Mouse (Mus musculus): ENCODE measurements around the gene Ap2a2.

Gene Ap2a2

GRCm38 (mm10) chr7:141561682-141562391 is at the start of gene Ap2a2:
Gene Ap2a2, plus strand, starts transcription at chr7:141562173.
- Histone ChIP-seq H3K36me3 (ENCODE audit: control insufficient read depth, insufficient read depth, low read length, poor library complexity, severe bottlenecking) (no peaks in the 10 kb centered on the region), H3K27me3 (ENCODE audit: control insufficient read depth, insufficient read depth, low read length, poor library complexity, severe bottlenecking) (no peaks in the 10 kb centered on the region)
- DNase-seq (ENCODE audit: low read depth, low spot score): peak; percentile 91

GRCm38 (mm10) chr7:141517638-141518037 is 44.3 kb upstream of the Ap2a2 start:
- no peaks in the 10 kb centered on the region for H3K36me3 ChIP-seq (ENCODE audit: control insufficient read depth, insufficient read depth, low read length, poor library complexity, severe bottlenecking)
- H3K27me3 ChIP-seq (ENCODE audit: control insufficient read depth, insufficient read depth, low read length, poor library complexity, severe bottlenecking): no peaks in the 10 kb centered on the region
- DNase-seq (ENCODE audit: low read depth, low spot score): no peak

- Histone ChIP-seq H3K27me3 (ENCODE audit: control insufficient read depth, insufficient read depth, low read length, poor library complexity, severe bottlenecking) (no peaks in the 10 kb centered on the region), H3K36me3 (ENCODE audit: control insufficient read depth, insufficient read depth, low read length, poor library complexity, severe bottlenecking) (no peaks in the 10 kb centered on the region)
- no peak for DNase-seq (ENCODE audit: low read depth, low spot score)
These were observed 43.7 kb upstream of the Ap2a2 start for GRCm38 (mm10) chr7:141518296-141518695.

GRCm38 (mm10) chr7:141518926-141519325 is 43.0 kb upstream of the Ap2a2 start:
- no peaks in the 10 kb centered on the region for H3K27me3 ChIP-seq (ENCODE audit: control insufficient read depth, insufficient read depth, low read length, poor library complexity, severe bottlenecking)
- H3K36me3 ChIP-seq (ENCODE audit: control insufficient read depth, insufficient read depth, low read length, poor library complexity, severe bottlenecking): no peaks in the 10 kb centered on the region
- DNase-seq (ENCODE audit: low read depth, low spot score): no peak

GRCm38 (mm10) chr7:141519795-141520194 is 42.2 kb upstream of the Ap2a2 start:
- no peaks in the 10 kb centered on the region for H3K36me3 ChIP-seq (ENCODE audit: control insufficient read depth, insufficient read depth, low read length, poor library complexity, severe bottlenecking)
- H3K27me3 ChIP-seq (ENCODE audit: control insufficient read depth, insufficient read depth, low read length, poor library complexity, severe bottlenecking): no peaks in the 10 kb centered on the region
- no peak for DNase-seq (ENCODE audit: low read depth, low spot score)

DNA sequence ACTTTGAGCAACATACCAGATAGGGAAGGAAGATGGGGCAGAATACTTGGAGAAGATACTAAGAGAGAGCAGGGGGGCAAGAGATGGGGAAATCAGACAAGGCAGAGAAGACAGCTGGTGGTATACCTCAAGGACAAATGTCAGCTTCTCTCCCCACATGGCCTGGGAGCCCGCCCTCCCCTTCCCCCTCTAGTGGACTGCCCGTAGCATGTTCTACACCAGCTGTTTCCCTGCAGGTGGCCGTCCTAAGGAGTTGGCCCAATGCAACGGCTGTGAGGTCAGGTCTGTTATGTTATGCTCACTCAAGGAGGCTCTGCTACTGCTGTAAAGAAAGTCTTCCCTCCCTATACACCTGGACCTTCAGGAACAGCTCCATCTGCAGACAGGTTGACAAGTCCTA is 39.0 kb upstream of the Ap2a2 start:
- Histone ChIP-seq H3K27me3 (ENCODE audit: control insufficient read depth, insufficient read depth, low read length, poor library complexity, severe bottlenecking) (no peaks in the 10 kb centered on the region), H3K36me3 (ENCODE audit: control insufficient read depth, insufficient read depth, low read length, poor library complexity, severe bottlenecking) (no peaks in the 10 kb centered on the region; the same call in 1 of the 2 replicates)
- DNase-seq (ENCODE audit: low read depth, low spot score): no peak

DNA sequence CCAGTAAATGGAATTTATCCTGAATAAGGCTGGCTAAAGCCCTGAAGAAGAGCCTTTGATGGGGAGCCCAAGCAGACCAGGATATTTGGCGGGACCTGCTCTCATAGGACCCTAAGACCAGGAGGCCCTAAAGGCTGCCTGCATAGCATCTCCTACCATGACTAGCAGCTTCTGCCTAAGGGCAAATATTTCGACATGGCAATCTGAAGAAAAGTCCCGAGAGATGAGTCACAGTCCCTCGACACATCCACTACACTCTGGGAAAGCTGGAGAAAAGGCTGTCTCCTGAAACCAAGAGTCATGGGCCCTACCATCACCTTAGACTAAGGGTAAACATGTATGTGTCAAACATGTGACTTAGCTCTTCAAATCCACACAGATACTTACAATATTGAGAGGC is 37.7 kb upstream of the Ap2a2 start:
- Histone ChIP-seq H3K27me3 (ENCODE audit: control insufficient read depth, insufficient read depth, low read length, poor library complexity, severe bottlenecking) (no peaks in the 10 kb centered on the region), H3K36me3 (ENCODE audit: control insufficient read depth, insufficient read depth, low read length, poor library complexity, severe bottlenecking) (peaks cover 2% of the 10 kb centered on the region)
- DNase-seq (ENCODE audit: low read depth, low spot score): no peak

GRCm38 (mm10) chr7:141524760-141525579 is 37.0 kb upstream of the Ap2a2 start:
- H3K27me3 ChIP-seq (ENCODE audit: control insufficient read depth, insufficient read depth, low read length, poor library complexity, severe bottlenecking): no peaks in the 10 kb centered on the region; the same call in 1 of the 2 replicates
- DNase-seq (ENCODE audit: low read depth, low spot score): peak; percentile 92
- peaks cover 2% of the 10 kb centered on the region for H3K36me3 ChIP-seq (ENCODE audit: control insufficient read depth, insufficient read depth, low read length, poor library complexity, severe bottlenecking)

- DNase-seq (ENCODE audit: low read depth, low spot score): no peak
- Histone ChIP-seq H3K36me3 (ENCODE audit: control insufficient read depth, insufficient read depth, low read length, poor library complexity, severe bottlenecking) (peaks cover 2% of the 10 kb centered on the region), H3K27me3 (ENCODE audit: control insufficient read depth, insufficient read depth, low read length, poor library complexity, severe bottlenecking) (no peaks in the 10 kb centered on the region; the same call in 1 of the 2 replicates)
These were observed 36.4 kb upstream of the Ap2a2 start for GRCm38 (mm10) chr7:141525580-141525925.

DNA sequence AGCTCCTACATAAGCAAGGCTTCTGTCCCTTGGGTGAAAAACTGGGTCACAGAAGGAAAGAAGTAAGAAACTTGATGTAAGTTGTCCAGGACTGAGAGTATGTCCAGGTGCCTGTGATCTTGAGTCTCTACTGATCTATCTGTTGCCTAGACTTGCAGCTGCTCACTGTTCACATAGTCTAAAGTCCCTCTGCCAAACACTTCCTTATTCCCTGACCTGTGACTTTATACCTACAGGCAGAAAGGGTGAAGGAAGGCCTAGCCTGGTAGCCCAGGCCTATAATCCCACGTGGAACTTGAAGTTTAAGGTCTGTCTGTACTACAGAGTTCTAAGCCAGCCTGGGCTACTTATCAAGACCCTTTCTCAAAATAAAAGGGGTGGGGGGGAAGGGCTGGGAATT is 26.4 kb upstream of the Ap2a2 start:
- Histone ChIP-seq H3K36me3 (ENCODE audit: control insufficient read depth, insufficient read depth, low read length, poor library complexity, severe bottlenecking) (no peaks in the 10 kb centered on the region), H3K27me3 (ENCODE audit: control insufficient read depth, insufficient read depth, low read length, poor library complexity, severe bottlenecking) (no peaks in the 10 kb centered on the region)
- no peak for DNase-seq (ENCODE audit: low read depth, low spot score)

DNA sequence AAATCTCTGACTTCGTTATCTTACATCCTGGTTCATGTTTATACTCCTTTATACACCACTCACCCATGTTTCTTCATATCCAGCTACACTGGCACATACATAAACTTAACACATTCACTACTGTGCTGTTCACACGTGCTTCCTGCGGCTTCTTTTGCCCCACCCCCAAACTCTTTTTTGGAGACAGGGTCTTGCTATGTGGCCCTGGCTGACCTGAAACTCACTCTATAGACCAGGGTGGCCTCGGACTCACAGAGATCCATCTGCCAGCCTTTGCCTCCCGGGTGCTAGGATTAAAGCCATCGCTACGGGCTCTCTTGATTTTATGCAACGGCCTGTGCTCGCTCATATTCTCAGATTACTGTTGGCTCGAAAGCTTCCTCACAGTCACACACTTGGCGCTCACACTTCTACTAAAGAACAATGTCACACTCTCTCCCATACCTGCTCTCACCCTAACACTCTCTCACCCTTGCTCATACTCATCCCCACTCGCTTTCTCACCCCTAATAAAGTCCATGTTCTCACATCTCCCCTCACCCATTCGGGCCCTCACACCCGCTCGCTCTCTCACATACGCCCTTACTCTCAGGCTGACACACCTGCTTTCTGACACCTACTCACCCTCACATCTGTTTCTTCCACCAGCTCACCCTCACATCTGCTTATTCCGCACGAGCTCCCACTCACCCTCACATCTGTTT is 23.0 kb upstream of the Ap2a2 start:
- no peak for DNase-seq (ENCODE audit: low read depth, low spot score)
- H3K36me3 ChIP-seq (ENCODE audit: control insufficient read depth, insufficient read depth, low read length, poor library complexity, severe bottlenecking): no peaks in the 10 kb centered on the region
- no peaks in the 10 kb centered on the region for H3K27me3 ChIP-seq (ENCODE audit: control insufficient read depth, insufficient read depth, low read length, poor library complexity, severe bottlenecking)

- H3K27me3 ChIP-seq (ENCODE audit: control insufficient read depth, insufficient read depth, low read length, poor library complexity, severe bottlenecking): no peaks in the 10 kb centered on the region
- H3K36me3 ChIP-seq (ENCODE audit: control insufficient read depth, insufficient read depth, low read length, poor library complexity, severe bottlenecking): no peaks in the 10 kb centered on the region
- DNase-seq (ENCODE audit: low read depth, low spot score): peak; percentile 98
These were observed 22.2 kb upstream of the Ap2a2 start, which contains the start of gene Chid1 for GRCm38 (mm10) chr7:141539556-141540311. Gene Chid1, minus strand, starts transcription at chr7:141539857.

- DNase-seq (ENCODE audit: low read depth, low spot score): peak; percentile 54
- Histone ChIP-seq H3K27me3 (ENCODE audit: control insufficient read depth, insufficient read depth, low read length, poor library complexity, severe bottlenecking) (no peaks in the 10 kb centered on the region), H3K36me3 (ENCODE audit: control insufficient read depth, insufficient read depth, low read length, poor library complexity, severe bottlenecking) (no peaks in the 10 kb centered on the region)
These were observed 21.5 kb upstream of the Ap2a2 start for GRCm38 (mm10) chr7:141540312-141541081.

DNA sequence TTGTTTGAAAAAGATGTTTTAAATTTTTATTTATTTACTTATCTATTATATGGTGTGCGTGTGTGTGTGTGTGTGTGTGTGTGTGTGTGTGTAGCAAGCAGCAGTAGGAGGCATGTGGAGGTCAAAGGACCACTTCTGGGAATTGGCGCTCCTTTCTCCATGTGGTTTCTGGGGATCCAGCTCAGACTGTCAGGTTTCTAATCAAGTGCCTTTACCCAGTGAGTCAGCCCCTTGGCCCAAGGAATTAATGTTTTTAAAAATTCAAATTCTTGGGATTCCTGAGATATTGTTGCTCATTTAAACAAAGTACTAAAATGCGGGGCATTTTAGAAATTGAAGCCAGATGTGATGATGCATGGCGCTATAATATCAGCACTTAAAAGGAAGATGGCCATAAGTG is 20.3 kb upstream of the Ap2a2 start:
- DNase-seq (ENCODE audit: low read depth, low spot score): no peak
- Histone ChIP-seq H3K27me3 (ENCODE audit: control insufficient read depth, insufficient read depth, low read length, poor library complexity, severe bottlenecking) (no peaks in the 10 kb centered on the region), H3K36me3 (ENCODE audit: control insufficient read depth, insufficient read depth, low read length, poor library complexity, severe bottlenecking) (no peaks in the 10 kb centered on the region)

Measured in splenic B cell, adult 2 months (primary cell).